ENCODE assay signal across 8 mouse cellular contexts in genomic region chr9:94700549-94700948, GRCm38 (mm10). TPM values are rescaled to one million over a fixed set of nuclear protein-coding genes. Genes with fewer than 3 reads are reported as not detected.
DNase-seq lines count a peak whose midpoint lies in the region; ATAC-seq and TF ChIP-seq lines count a peak whose summit lies in the region.

No protein-coding gene starts in this region.

- H3K4me3 ChIP-seq in gastrocnemius, adult 2 months: no peak overlapping the region
- no peak overlapping the region for H3K4me3 ChIP-seq in small intestine, adult 2 months (ENCODE audit: low read depth, low read length)

- ATAC-seq in megakaryocyte, adult 5-6 weeks (ENCODE audit: poor library complexity, severe bottlenecking): 0 out of 2 replicates have a peak, but pooled peaks have one; percentile 33

- TF ChIP-seq POLR2A in small intestine, adult 2 months (IDR thresholded peaks at IDR 0.05; ENCODE audit: low read depth, low read length): no peak

- peak; percentile 24 for DNase-seq in ovary, postnatal 14 days (ENCODE audit: low spot score)
- no peak for DNase-seq in ovary, adult 18-20 months (ENCODE audit: low spot score)
- DNase-seq in cerebellum, adult 8-10 months: peak; percentile 59
- DNase-seq in gastrocnemius, adult 2 months: peak; percentile 24
- peak; percentile 63 for DNase-seq in kidney, postnatal 10 days
- DNase-seq in spleen, postnatal 4 days (ENCODE audit: low spot score in 2 of 2): no peak

- peak overlapping the region; percentile 68 for H3K27ac ChIP-seq in gastrocnemius, adult 2 months
- no peak overlapping the region for H3K27ac ChIP-seq in small intestine, adult 2 months (ENCODE audit: insufficient read depth, low read depth, low read length)

- intact Hi-C loops in gastrocnemius, adult 2 months (cut with DNase I): no loop called here

- H3K36me3 ChIP-seq in small intestine, adult 2 months (ENCODE audit: control insufficient read depth, insufficient read depth, low read length): no peaks in the 10 kb centered on the region

- no peaks in the 10 kb centered on the region for H3K27me3 ChIP-seq in small intestine, adult 2 months (ENCODE audit: control insufficient read depth, insufficient read depth, low read length)

- peak; percentile 58 for TF ChIP-seq CTCF in gastrocnemius, adult 2 months (IDR thresholded peaks at IDR 0.05)
- peak; percentile 6; the same call in 1 of the 2 replicates for TF ChIP-seq CTCF in small intestine, adult 2 months (IDR thresholded peaks at IDR 0.05; ENCODE audit: extremely low read depth, insufficient read length, insufficient replicate concordance, low read depth, low read length)

- no peaks in the 10 kb centered on the region for H3K4me1 ChIP-seq in small intestine, adult 2 months (ENCODE audit: control insufficient read depth, insufficient read depth, insufficient read length, low read length)

- 69% methylated on average over 1 of the region's 1 CpGs for WGBS in small intestine, adult 2 months

RNA-seq across cellular contexts. Expression of gene Slc9a9, which starts 30.8 kb away (rescaled TPM):
- total RNA-seq in gastrocnemius, adult 2 months (2021): 1 to 10 TPM; 2.0 TPM
- 19.1 and 21.5 TPM in 2 replicates for total RNA-seq in megakaryocyte, adult 5-6 weeks (2015)
- total RNA-seq in megakaryocyte, adult 5-6 weeks (2017): 20.8 and 21.9 TPM in 2 replicates
- 0.69 and 1.3 TPM in 2 replicates for polyA plus RNA-seq in small intestine, adult 2 months (2012; rRNA removed)

Comparison
In these comparisons a context has a peak if more than half of its experiments do, and no peak if none do; other contexts are left out.
1. DNase-seq: peak in ovary, postnatal 14 days (single experiment), cerebellum, adult 8-10 months (single experiment), gastrocnemius, adult 2 months (single experiment) and kidney, postnatal 10 days (single experiment); none in ovary, adult 18-20 months (single experiment) and spleen, postnatal 4 days (0 of 2).
2. RNA of gene Slc9a9, which starts 30.8 kb away (total RNA-seq): 19.1 to 21.9 TPM in megakaryocyte, adult 5-6 weeks; 2.0 TPM in gastrocnemius, adult 2 months; every median in the first group is over 4 times any median in the second.